Mouse (Mus musculus): ENCODE measurements around the gene Rsph9.

Rsph9 gene

GRCm38 (mm10) chr17:46138563-46139236 is 5.3 kb downstream of the Rsph9 start:
- DNase-seq = no peak

- DNase-seq = no peak
Measured at GRCm38 (mm10) chr17:46132862-46133261, 11.2 kb downstream of the Rsph9 start.

- peak; percentile 91 for DNase-seq
Measured at GRCm38 (mm10) chr17:46132058-46132718, 11.8 kb downstream of the Rsph9 start.

GRCm38 (mm10) chr17:46129741-46130498 is 14.1 kb downstream of the Rsph9 start:
- peak; percentile 58 to 73 for DNase-seq

- no peak for DNase-seq
Measured at GRCm38 (mm10) chr17:46127814-46128493, 16.1 kb downstream of the Rsph9 start.

- DNase-seq = peak; percentile 38 to 60
Measured at GRCm38 (mm10) chr17:46126608-46127007, 17.4 kb downstream of the Rsph9 start.

GRCm38 (mm10) chr17:46123953-46124700 is 19.9 kb downstream of the Rsph9 start:
- no peak for DNase-seq

- DNase-seq = no peak
Measured at GRCm38 (mm10) chr17:46123285-46123684, 20.7 kb downstream of the Rsph9 start.

GRCm38 (mm10) chr17:46122791-46123190 is 21.2 kb downstream of the Rsph9 start:
- DNase-seq = no peak

- no peak for DNase-seq
Measured at GRCm38 (mm10) chr17:46119641-46120040, 24.4 kb downstream of the Rsph9 start.

GRCm38 (mm10) chr17:46118423-46118850 is 25.6 kb downstream of the Rsph9 start:
- DNase-seq = no peak

- DNase-seq = no peak
Measured at GRCm38 (mm10) chr17:46117623-46118422, 26.2 kb downstream of the Rsph9 start.

- no peak for DNase-seq
Measured at GRCm38 (mm10) chr17:46116881-46117280, 27.1 kb downstream of the Rsph9 start.

- DNase-seq = no peak
Measured at GRCm38 (mm10) chr17:46116138-46116537, 27.9 kb downstream of the Rsph9 start.

- DNase-seq = no peak
Measured at GRCm38 (mm10) chr17:46115489-46115888, 28.5 kb downstream of the Rsph9 start.

GRCm38 (mm10) chr17:46110402-46111289 is 33.4 kb downstream of the Rsph9 start, which contains the start of gene Mrps18a:
TSS of gene Mrps18a (plus strand) at chr17:46110986.
- peak; percentile 87 to 92 for DNase-seq

- no peak for DNase-seq
Measured at GRCm38 (mm10) chr17:46108286-46108685, 35.7 kb downstream of the Rsph9 start.

GRCm38 (mm10) chr17:46104487-46104886 is 39.5 kb downstream of the Rsph9 start:
- peak; percentile 73 to 84 for DNase-seq

- no peak for DNase-seq
Measured at GRCm38 (mm10) chr17:46102608-46103159, 41.3 kb downstream of the Rsph9 start.

- DNase-seq = no peak
Measured at GRCm38 (mm10) chr17:46101906-46102305, 42.1 kb downstream of the Rsph9 start.
